Mouse (Mus musculus): Measurements from ENCODE around the gene Pola2. TPM values are rescaled to one million over a fixed set of nuclear protein-coding genes. Genes with fewer than 3 reads are reported as not detected.

Pola2 gene
- total and polyA plus RNA-seq, 3 experiments, result 77.3 to 126 (median 99.4) TPM

GRCm38 (mm10) chr19:5924713-5925093 lies 39.3 kb downstream of the Pola2 start, which contains the start of gene Cdc42ep2 (continued):
- TF ChIP-seq TCF12 (IDR thresholded peaks at IDR 0.05; ENCODE audit: low read depth, low read length), result 0 out of 2 replicates have a peak, but pooled peaks have one; percentile 35
- TF ChIP-seq ZC3H11A (IDR thresholded peaks at IDR 0.05; ENCODE audit: low read depth, low read length), result no peak
- TF ChIP-seq MAFK (IDR thresholded peaks at IDR 0.05; ENCODE audit: borderline replicate concordance, low read depth, low read length), result no peak
- 0 out of 2 replicates have a peak, but pooled peaks have one; percentile 21 for TF ChIP-seq UBTF (IDR thresholded peaks at IDR 0.05; ENCODE audit: borderline replicate concordance, insufficient read depth, low read depth, low read length)

- peaks cover 12 to 16% of the 10 kb centered on the region in 2 experiments for H3K4me1 ChIP-seq (ENCODE audit: control insufficient read depth in 1 of 2, insufficient read depth in 2 of 2, low read length in 2 of 2)
- H3K27me3 ChIP-seq (ENCODE audit: control insufficient read depth in 1 of 2, insufficient read depth in 2 of 2, low read length in 2 of 2), result no peaks in the 10 kb centered on the region
- H3K9me3 ChIP-seq (replicated peaks; ENCODE audit: insufficient read depth, low read length), result no peaks in the 10 kb centered on the region
- H3K4me3 ChIP-seq (ENCODE audit: control insufficient read depth in 1 of 2, insufficient read depth in 1 of 2, low read depth in 2 of 2, low read length in 2 of 2), result peak overlapping the region; percentile 57 to 68
- H3K36me3 ChIP-seq (ENCODE audit: control insufficient read depth in 1 of 2, insufficient read depth in 2 of 2, low read length in 2 of 2), result peaks cover 0 to 12% of the 10 kb centered on the region in 2 experiments; a peak in 2 of 4 replicates
- DNase-seq (ENCODE audit: low read depth, low spot score), result peak; percentile 92
- peak overlapping the region; percentile 6; the same call in 1 of the 2 replicates for H3K27ac ChIP-seq (ENCODE audit: control insufficient read depth, low read depth, low read length)
- H3K79me2 ChIP-seq (ENCODE audit: control insufficient read depth, insufficient read depth, low read length, poor library complexity), result no peaks in the 10 kb centered on the region
- TF ChIP-seq POLR2A (IDR thresholded peaks at IDR 0.05; ENCODE audit: control insufficient read depth in 1 of 2, insufficient read depth in 1 of 2, low read depth in 1 of 2, low read length in 2 of 2, poor library complexity in 1 of 2), result no peak
- peak; percentile 63 for TF ChIP-seq MXI1 (IDR thresholded peaks at IDR 0.05; ENCODE audit: low read depth, low read length)
- peak; percentile 75 for TF ChIP-seq SMC3 (IDR thresholded peaks at IDR 0.05; ENCODE audit: low read depth, low read length)
- TF ChIP-seq CHD1 (IDR thresholded peaks at IDR 0.05; ENCODE audit: low read depth, low read length), result 0 out of 2 replicates have a peak, but pooled peaks have one; percentile 63
- TF ChIP-seq JUND (IDR thresholded peaks at IDR 0.05; ENCODE audit: low read depth, low read length), result 0 out of 2 replicates have a peak, but pooled peaks have one; percentile 12
- no peak for TF ChIP-seq ELF1 (IDR thresholded peaks at IDR 0.05; ENCODE audit: low read depth, low read length)
- TF ChIP-seq NELFE (IDR thresholded peaks at IDR 0.05; ENCODE audit: low read depth, low read length), result no peak
- TF ChIP-seq CTCF (IDR thresholded peaks at IDR 0.05 in 2 of 3, conservative IDR thresholded peaks at IDR 0.05 in 1 of 3; ENCODE audit: control insufficient read depth in 1 of 3, insufficient read depth in 1 of 3, low read depth in 2 of 3, low read length in 3 of 3, poor library complexity in 1 of 3, severe bottlenecking in 1 of 3), result peak; percentile 58 to 95 (median 90); a peak in 5 of 6 replicates
- 0 out of 2 replicates have a peak, but pooled peaks have one; percentile 11 for TF ChIP-seq UBTF (IDR thresholded peaks at IDR 0.05; ENCODE audit: borderline replicate concordance, insufficient read depth, low read depth, low read length)
- TF ChIP-seq RAD21 (IDR thresholded peaks at IDR 0.05; ENCODE audit: low read depth, low read length), result peak; percentile 73
- 0 out of 2 replicates have a peak, but pooled peaks have one; percentile 50 for TF ChIP-seq MAZ (IDR thresholded peaks at IDR 0.05; ENCODE audit: low read depth, low read length)
- 0 out of 2 replicates have a peak, but pooled peaks have one; percentile 40 for TF ChIP-seq MAX (IDR thresholded peaks at IDR 0.05; ENCODE audit: low read length)
- TF ChIP-seq ZNF384 (IDR thresholded peaks at IDR 0.05; ENCODE audit: low read depth, low read length), result no peak
- TF ChIP-seq E2F4 (IDR thresholded peaks at IDR 0.05; ENCODE audit: borderline replicate concordance, low read depth, low read length), result 0 out of 2 replicates have a peak, but pooled peaks have one; percentile 33
- no peak for TF ChIP-seq TCF12 (IDR thresholded peaks at IDR 0.05; ENCODE audit: low read depth, low read length)
- TF ChIP-seq ZMIZ1 (IDR thresholded peaks at IDR 0.05; ENCODE audit: low read depth, low read length), result 0 out of 2 replicates have a peak, but pooled peaks have one; percentile 11
- no peak for TF ChIP-seq GABPA (IDR thresholded peaks at IDR 0.05; ENCODE audit: low read depth, low read length)
- TF ChIP-seq SIN3A (IDR thresholded peaks at IDR 0.05; ENCODE audit: low read length), result peak; percentile 75
- 0 out of 4 replicates have a peak, but pooled peaks of 1 of the 2 experiments have one; percentile 24 for TF ChIP-seq EP300 (IDR thresholded peaks at IDR 0.05; ENCODE audit: low read depth in 1 of 2, low read length in 2 of 2)
- peak; percentile 43; the same call in 1 of the 2 replicates for TF ChIP-seq ZC3H11A (IDR thresholded peaks at IDR 0.05; ENCODE audit: low read depth, low read length)
- 0 out of 2 replicates have a peak, but pooled peaks have one; percentile 21 for TF ChIP-seq MYC (IDR thresholded peaks at IDR 0.05; ENCODE audit: low read depth, low read length)
- peak overlapping the region; percentile 52 for H3K9ac ChIP-seq (ENCODE audit: control insufficient read depth, low read depth, low read length, poor library complexity, severe bottlenecking)
Measured at GRCm38 (mm10) chr19:5923990-5924712, 39.9 kb downstream of the Pola2 start.
